Comparison of ENCODE assay signal across 9 mouse cellular contexts in genomic region chr13:114855573-114856268, GRCm38 (mm10). TPM values are rescaled to one million over a fixed set of nuclear protein-coding genes. Genes with fewer than 3 reads are reported as not detected.
DNase-seq lines count a peak whose midpoint lies in the region; ATAC-seq lines count a peak whose summit lies in the region.
"Had no signal": no experiment of that assay in that cellular context is flagged by ENCODE, and none has a peak within 500 bp of the region (broad histone marks: within the 10 kb centered on the region; RNA-seq: fewer than 3 reads in every experiment).

No protein-coding gene starts in this region.

- H3K9ac ChIP-seq in limb, embryonic 11.5 days (ENCODE audit: low read length), result no peak overlapping the region

- ATAC-seq in cerebellum, adult (ENCODE audit: insufficient number of reproducible peaks, low FRiP score, low TSS enrichment), result peak; percentile 77
- ATAC-seq in limb, embryonic 11.5 days (ENCODE audit: insufficient number of reproducible peaks, low FRiP score, low TSS enrichment, low read depth), result no peak

- H3K27ac ChIP-seq in limb, embryonic 11.5 days (replicated peaks; ENCODE audit: low read depth, low read length), result no peak overlapping the region
- H3K27ac ChIP-seq: macrophage had no signal

- H3K4me1 ChIP-seq in limb, embryonic 11.5 days (ENCODE audit: control insufficient read depth, insufficient read depth, low read length), result no peaks in the 10 kb centered on the region

- H3K9me3 ChIP-seq in limb, embryonic 11.5 days (ENCODE audit: control insufficient read depth, low read length), result no peaks in the 10 kb centered on the region

- no peaks in the 10 kb centered on the region for H3K36me3 ChIP-seq in limb, embryonic 11.5 days (ENCODE audit: control insufficient read depth, insufficient read depth, low read length)

- no peak overlapping the region for H3K4me3 ChIP-seq in limb, embryonic 11.5 days (ENCODE audit: low read depth, low read length)

- H3K27me3 ChIP-seq in limb, embryonic 11.5 days (ENCODE audit: control insufficient read depth, insufficient read depth, low read length), result no peaks in the 10 kb centered on the region

- DNase-seq in cerebellum, adult 8-10 months, result no peak
- peak; percentile 40 to 69 for DNase-seq in cerebellum, postnatal 10 days
- peak; percentile 25 to 51 for DNase-seq in gastrocnemius, postnatal 36 days
- DNase-seq in limb, embryonic 11.5 days (ENCODE audit: low spot score), result peak; percentile 24
- no peak for DNase-seq in spleen, adult 12 weeks (ENCODE audit: low spot score)
- no peak for DNase-seq in layer of hippocampus, adult 11-12 months (ENCODE audit: low spot score)
- no peak for DNase-seq in natural killer cell, adult 2 months (ENCODE audit: low spot score in 2 of 2)

- no peak overlapping the region; the same call in 1 of the 2 replicates for H3K4me2 ChIP-seq in limb, embryonic 11.5 days (ENCODE audit: low read depth, severe bottlenecking)

- 31% methylated on average over 15 of the region's 15 CpGs for WGBS in limb, embryonic 11.5 days

- intact Hi-C loops in gastrocnemius, postnatal 36 days (cut with DNase I), result no loop called here

RNA-seq across cellular contexts. Expression of gene Mocs2, which starts 37.7 kb away (rescaled TPM):
- total RNA-seq in gastrocnemius, postnatal 36 days (2021), result 10 to 100 TPM; 48.4 to 55.3 TPM
- 81.1 and 84.3 TPM in 2 replicates for polyA plus RNA-seq in limb, embryonic 11.5 days (2014; fragmentation: Nextera tagmentation; extraction: Ambion mirVana)

Comparison
In these comparisons a context has a peak if more than half of its experiments do, and no peak if none do; other contexts are left out.
1. DNase-seq: peak in cerebellum, postnatal 10 days (2 of 2), gastrocnemius, postnatal 36 days (2 of 2) and limb, embryonic 11.5 days (single experiment); none in cerebellum, adult 8-10 months (single experiment), spleen, adult 12 weeks (single experiment), layer of hippocampus, adult 11-12 months (single experiment) and natural killer cell, adult 2 months (0 of 2).